Mouse (Mus musculus) neural tube, embryonic 11.5 days (tissue): ENCODE data around the gene Arl6ip1. TPM values are rescaled to one million over a fixed set of nuclear protein-coding genes. Genes with fewer than 3 reads are reported as not detected.

ENCODE experiments used
- ATAC-seq: fragments of 200-750 bp; cut with Nextera tagmentation; 2 replicates; pipeline ENCODE4 v1.8.0; 2017; ENCODE audit warnings: moderate number of reproducible peaks, mild to moderate bottlenecking, moderate TSS enrichment, moderate library complexity; ENCODE audit not compliant: insufficient read depth, low FRiP score, low TSS enrichment
- DNase-seq: peaks from one replicate; pipeline ENCODE4 v3.0.0-alpha.2; 2015; ENCODE audit warnings: low spot score
- H3K27ac ChIP-seq: fragments of 300-500 bp; sonication (generic); 2 replicates; pipeline ENCODE4 v1.5.1; 2014; ENCODE audit warnings: low read depth, mild to moderate bottlenecking, low read length
- H3K27me3 ChIP-seq: fragments of 300-500 bp; sonication (generic); 2 replicates; pipeline ENCODE4 v1.6.1; 2014; ENCODE audit warnings: mild to moderate bottlenecking, low read length, mixed read lengths; ENCODE audit not compliant: control insufficient read depth, insufficient read depth
- H3K36me3 ChIP-seq: fragments of 300-500 bp; sonication (generic); 2 replicates; pipeline ENCODE4 v1.6.1; 2014; ENCODE audit warnings: mild to moderate bottlenecking, low read length, moderate library complexity, mixed read lengths; ENCODE audit not compliant: control insufficient read depth, insufficient read depth
- H3K4me1 ChIP-seq: fragments of 300-500 bp; sonication (generic); 2 replicates; pipeline ENCODE4 v1.6.1; 2014; ENCODE audit warnings: low read length, mixed read lengths; ENCODE audit not compliant: control insufficient read depth, insufficient read depth
- H3K4me2 ChIP-seq: fragments of 300-500 bp; sonication (generic); 2 replicates; pipeline ENCODE4 v1.6.1; 2014; ENCODE audit warnings: low read depth, mild to moderate bottlenecking, moderate library complexity
- H3K4me3 ChIP-seq: fragments of 300-500 bp; sonication (generic); 2 replicates; pipeline ENCODE4 v1.5.1; 2014; ENCODE audit warnings: low read depth, low read length
- H3K9ac ChIP-seq: fragments of 300-500 bp; sonication (generic); 2 replicates; pipeline ENCODE4 v1.6.1; 2014; ENCODE audit warnings: mild to moderate bottlenecking, low read length
- H3K9me3 ChIP-seq: fragments of 300-500 bp; sonication (generic); 2 replicates; pipeline ENCODE4 v1.6.1; 2016; ENCODE audit warnings: low read length; ENCODE audit not compliant: control insufficient read depth
- WGBS: fragments of 180-500 bp; shearing (Covaris S2); extraction: QIAGEN DNeasy Blood & Tissue Kit; methylation state at CpG from one replicate; pipeline ENCODE4 v1.1.7; 2014; 5-methylcytosine and 5-hydroxymethylcytosine counted together
- polyA plus RNA-seq: library from polyadenylated mRNA; unstranded; fragments of >200 nt; fragmentation: Nextera tagmentation; extraction: Ambion mirVana; gene quantifications from 2 replicates; pipeline ENCODE4 v1.2.1, GENCODE M21; 2014

Arl6ip1 gene
- polyA plus RNA-seq, 1 experiment from 2014 or later: 417 TPM

- 85% methylated on average over 3 of the region's 3 CpGs for WGBS
- no peak overlapping the region for H3K27ac ChIP-seq
- H3K4me2 ChIP-seq: no peak overlapping the region
- H3K9me3 ChIP-seq: no peaks in the 10 kb centered on the region
- peaks cover 20% of the 10 kb centered on the region for H3K4me1 ChIP-seq
- no peak overlapping the region for H3K9ac ChIP-seq
- H3K36me3 ChIP-seq: peaks cover 38% of the 10 kb centered on the region
- ATAC-seq (no peak), DNase-seq (no peak)
- H3K27me3 ChIP-seq: no peaks in the 10 kb centered on the region
- H3K4me3 ChIP-seq: no peak overlapping the region
Measured at GRCm38 (mm10) chr7:118111128-118111527, 18.3 kb downstream of the Arl6ip1 start.

DNA sequence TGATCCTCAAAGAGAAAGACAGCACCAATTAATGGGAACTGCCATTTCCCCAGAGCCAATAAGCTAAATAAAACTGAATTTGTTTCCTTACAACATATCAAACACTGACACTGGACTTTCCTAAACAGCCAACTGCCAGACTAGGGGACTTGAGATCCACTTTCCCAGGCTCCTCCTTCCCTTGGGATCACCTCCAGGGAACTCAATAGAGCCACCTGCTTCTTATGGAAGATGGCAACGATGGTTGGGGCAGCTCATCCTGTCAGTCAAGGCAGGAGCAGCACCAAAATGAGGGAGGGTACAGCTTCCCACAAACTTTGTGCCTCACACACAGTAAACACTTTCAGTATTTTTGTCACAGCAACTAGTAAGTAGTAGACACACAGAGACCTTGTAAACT lies 21.8 kb downstream of the Arl6ip1 start:
- Histone ChIP-seq H3K9me3 (no peaks in the 10 kb centered on the region), H3K4me3 (no peak overlapping the region), H3K27ac (no peak overlapping the region), H3K27me3 (no peaks in the 10 kb centered on the region), H3K9ac (no peak overlapping the region), H3K36me3 (peaks cover 40% of the 10 kb centered on the region), H3K4me2 (no peak overlapping the region), H3K4me1 (peaks cover 4% of the 10 kb centered on the region)
- ATAC-seq (no peak), DNase-seq (no peak)
- WGBS: 73% methylated on average over 1 of the region's 1 CpGs

GRCm38 (mm10) chr7:118104458-118105052 lies 24.9 kb downstream of the Arl6ip1 start:
- H3K4me2 ChIP-seq: no peak overlapping the region
- H3K27ac ChIP-seq: no peak overlapping the region
- 73% methylated on average over 5 of the region's 5 CpGs for WGBS
- H3K27me3 ChIP-seq: no peaks in the 10 kb centered on the region
- no peak for DNase-seq
- no peaks in the 10 kb centered on the region; the same call in 1 of the 2 replicates for H3K4me1 ChIP-seq
- ATAC-seq: no peak
- H3K9me3 ChIP-seq: no peaks in the 10 kb centered on the region
- no peak overlapping the region for H3K9ac ChIP-seq
- H3K4me3 ChIP-seq: no peak overlapping the region
- peaks cover 30% of the 10 kb centered on the region for H3K36me3 ChIP-seq

DNA sequence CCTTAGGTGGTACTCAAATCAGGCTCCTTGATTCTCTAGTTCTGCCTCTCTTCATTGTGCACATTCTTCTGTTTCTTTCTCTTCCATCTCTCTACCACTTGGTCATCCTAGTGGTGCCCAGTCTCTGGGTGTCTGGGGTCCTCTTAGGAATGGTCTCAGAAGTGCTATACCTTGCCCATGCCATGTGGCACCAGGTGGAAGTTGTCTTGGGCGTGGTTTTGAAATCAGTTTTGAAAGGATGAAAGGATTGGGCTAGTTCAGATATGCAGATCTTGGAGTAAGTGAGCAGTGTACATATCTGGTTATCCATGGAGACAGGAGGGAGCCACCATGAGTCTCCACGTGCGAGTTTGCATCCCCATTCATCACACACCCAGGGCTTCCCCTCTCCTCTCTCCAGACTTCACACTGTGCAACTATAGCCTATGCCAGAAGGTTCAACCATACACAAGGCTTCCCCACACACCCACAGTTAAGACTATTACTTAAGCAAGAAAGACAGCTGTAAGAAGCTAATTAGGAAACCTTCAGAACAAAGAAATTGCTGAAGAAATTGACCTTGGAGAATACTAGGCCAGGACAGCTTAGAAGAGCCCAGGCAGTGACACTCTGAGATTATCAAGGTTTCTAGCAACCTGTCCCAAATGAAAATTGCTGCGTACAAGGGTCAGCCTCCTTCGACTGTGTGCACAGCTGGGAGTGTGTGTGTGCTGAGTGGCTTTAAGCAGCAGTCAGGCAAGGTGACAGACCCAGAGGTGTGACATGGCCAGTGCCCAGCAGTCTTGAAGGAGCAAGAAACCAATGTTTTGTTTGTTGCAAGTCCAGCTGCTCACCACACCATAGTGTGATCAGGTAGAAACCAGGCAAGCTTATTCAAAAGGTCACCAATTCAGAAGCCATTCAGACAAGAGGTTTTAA lies 25.7 kb downstream of the Arl6ip1 start:
- H3K9me3 ChIP-seq: no peaks in the 10 kb centered on the region
- no peak overlapping the region for H3K4me3 ChIP-seq
- 52% methylated on average over 5 of the region's 5 CpGs for WGBS
- ATAC-seq (peak; percentile 24; the same call in 1 of the 2 replicates), DNase-seq (no peak)
- no peaks in the 10 kb centered on the region for H3K27me3 ChIP-seq
- peaks cover 25% of the 10 kb centered on the region for H3K36me3 ChIP-seq
- no peak overlapping the region for H3K4me2 ChIP-seq
- H3K27ac ChIP-seq: no peak overlapping the region
- H3K4me1 ChIP-seq: no peaks in the 10 kb centered on the region; the same call in 1 of the 2 replicates
- no peak overlapping the region for H3K9ac ChIP-seq

DNA sequence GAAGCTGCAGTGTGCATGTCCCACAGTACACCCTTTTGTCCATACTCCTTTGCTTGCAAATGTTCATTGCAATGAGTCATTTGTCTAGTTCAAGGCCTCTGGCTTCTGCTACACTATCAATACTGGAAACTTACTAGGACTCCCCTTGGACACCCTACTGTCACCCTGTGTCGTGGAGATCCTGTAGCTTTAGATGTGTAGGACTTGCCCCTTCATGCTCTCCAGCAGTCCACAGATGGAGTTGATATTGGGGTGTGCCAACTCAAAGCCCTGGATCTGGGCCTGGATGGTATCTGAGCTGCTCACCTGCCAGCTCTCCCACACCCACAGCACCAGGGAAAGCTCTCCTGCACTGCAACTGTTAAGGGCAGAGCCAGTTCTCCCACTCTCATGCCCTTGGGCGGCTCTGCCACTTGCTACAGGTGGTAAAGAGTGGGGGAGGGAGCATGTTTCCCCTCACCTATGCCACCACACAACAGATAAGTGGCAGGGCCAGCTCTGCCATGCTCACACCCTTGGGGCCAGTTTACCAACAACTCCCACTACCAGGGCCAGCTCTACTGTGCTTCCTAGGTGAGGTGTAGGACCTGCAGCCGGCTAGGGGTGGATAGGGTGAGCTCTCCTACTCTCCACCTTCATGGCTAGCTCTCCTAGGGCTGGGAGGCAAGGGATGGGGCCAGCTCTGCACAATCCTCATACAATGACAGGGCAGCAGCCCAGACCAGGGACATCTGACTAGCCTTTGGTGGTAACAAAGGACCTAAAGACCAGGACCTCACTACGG lies 26.6 kb downstream of the Arl6ip1 start:
- ATAC-seq: peak; percentile 43
- Histone ChIP-seq H3K9ac (no peak overlapping the region), H3K4me3 (no peak overlapping the region), H3K36me3 (peaks cover 17% of the 10 kb centered on the region), H3K27me3 (no peaks in the 10 kb centered on the region), H3K27ac (no peak overlapping the region), H3K4me1 (no peaks in the 10 kb centered on the region; the same call in 1 of the 2 replicates), H3K9me3 (no peaks in the 10 kb centered on the region), H3K4me2 (no peak overlapping the region)
- WGBS: 41% methylated on average over 4 of the region's 4 CpGs
- DNase-seq: no peak

GRCm38 (mm10) chr7:118102231-118102630 lies 27.2 kb downstream of the Arl6ip1 start:
- no peaks in the 10 kb centered on the region for H3K9me3 ChIP-seq
- H3K4me3 ChIP-seq: no peak overlapping the region
- 57% methylated on average over 4 of the region's 4 CpGs for WGBS
- H3K36me3 ChIP-seq: peaks cover 14% of the 10 kb centered on the region
- no peak overlapping the region for H3K9ac ChIP-seq
- H3K27me3 ChIP-seq: no peaks in the 10 kb centered on the region
- no peaks in the 10 kb centered on the region; the same call in 1 of the 2 replicates for H3K4me1 ChIP-seq
- H3K27ac ChIP-seq: no peak overlapping the region
- no peak overlapping the region for H3K4me2 ChIP-seq
- no peak for ATAC-seq
- DNase-seq: peak; percentile 70

DNA sequence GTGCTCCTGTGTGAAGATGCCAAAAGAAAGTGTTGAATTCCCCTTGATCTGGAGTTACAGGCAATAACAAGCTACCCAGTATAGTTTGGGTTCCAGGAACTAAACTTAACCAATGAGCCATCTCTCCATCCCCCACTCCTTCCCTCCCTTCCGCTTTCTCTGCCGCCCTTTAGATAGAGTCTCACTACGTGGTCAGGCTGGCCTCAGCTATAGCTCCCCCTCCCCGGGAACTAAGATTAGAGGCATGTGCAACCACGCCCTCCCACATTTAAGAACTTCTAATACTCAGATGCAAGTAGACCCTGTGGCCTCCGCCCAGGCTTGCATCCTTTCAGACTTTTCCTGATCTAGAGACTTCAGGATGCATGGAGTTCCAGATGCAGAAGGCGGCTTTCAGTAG lies 31.8 kb downstream of the Arl6ip1 start:
- no peaks in the 10 kb centered on the region for H3K4me1 ChIP-seq
- H3K9ac ChIP-seq: no peak overlapping the region
- H3K4me2 ChIP-seq: no peak overlapping the region
- 71% methylated on average over 7 of the region's 7 CpGs for WGBS
- ATAC-seq: no peak
- H3K36me3 ChIP-seq: no peaks in the 10 kb centered on the region
- H3K27me3 ChIP-seq: no peaks in the 10 kb centered on the region
- no peak overlapping the region for H3K4me3 ChIP-seq
- H3K27ac ChIP-seq: no peak overlapping the region
- H3K9me3 ChIP-seq: no peaks in the 10 kb centered on the region
- no peak for DNase-seq

GRCm38 (mm10) chr7:118079987-118080386 lies 49.5 kb downstream of the Arl6ip1 start:
- no peak for DNase-seq
- H3K4me2 ChIP-seq: no peak overlapping the region
- no peak overlapping the region for H3K27ac ChIP-seq
- no peaks in the 10 kb centered on the region for H3K9me3 ChIP-seq
- H3K4me3 ChIP-seq: no peak overlapping the region
- no peaks in the 10 kb centered on the region for H3K4me1 ChIP-seq
- no peak for ATAC-seq
- H3K27me3 ChIP-seq: no peaks in the 10 kb centered on the region
- no peak overlapping the region for H3K9ac ChIP-seq
- H3K36me3 ChIP-seq: no peaks in the 10 kb centered on the region
- 98% methylated on average over 4 of the region's 4 CpGs for WGBS
